Mouse (Mus musculus) left cerebral cortex, postnatal 36 days (tissue): ENCODE data around the gene Myo1b. TPM values are rescaled to one million over a fixed set of nuclear protein-coding genes. Genes with fewer than 3 reads are reported as not detected.

Source experiments
- DNase-seq, 2 experiments: peaks; one replicate each; pipeline ENCODE4 v3.0.0; 2021 to 2022; ENCODE audit warnings: low spot score in 2 of 2, mixed read lengths in 1 of 2
- intact Hi-C: fragments of 180-260 bp; cut with DNase I; formaldehyde crosslinking; loops from one replicate; pipeline ENCODE4 v1.15.1; 2025
- total RNA-seq, 2 experiments: library from RNA; stranded (reverse); gene quantifications; 2 replicates each; pipeline ENCODE4 v1.2.3; 2021

Myo1b gene
- total RNA-seq, 2 experiments from 2014 or later = 28.5 to 39.4 TPM

GRCm38 (mm10) chr1:51747494-51747893 is 168.4 kb downstream of the Myo1b start:
- DNase-seq = no peak
- intact Hi-C loops = no loop called here

- DNase-seq = no peak
- intact Hi-C loops = no loop called here
Observed at GRCm38 (mm10) chr1:51746711-51747240, 169.1 kb downstream of the Myo1b start.

DNA sequence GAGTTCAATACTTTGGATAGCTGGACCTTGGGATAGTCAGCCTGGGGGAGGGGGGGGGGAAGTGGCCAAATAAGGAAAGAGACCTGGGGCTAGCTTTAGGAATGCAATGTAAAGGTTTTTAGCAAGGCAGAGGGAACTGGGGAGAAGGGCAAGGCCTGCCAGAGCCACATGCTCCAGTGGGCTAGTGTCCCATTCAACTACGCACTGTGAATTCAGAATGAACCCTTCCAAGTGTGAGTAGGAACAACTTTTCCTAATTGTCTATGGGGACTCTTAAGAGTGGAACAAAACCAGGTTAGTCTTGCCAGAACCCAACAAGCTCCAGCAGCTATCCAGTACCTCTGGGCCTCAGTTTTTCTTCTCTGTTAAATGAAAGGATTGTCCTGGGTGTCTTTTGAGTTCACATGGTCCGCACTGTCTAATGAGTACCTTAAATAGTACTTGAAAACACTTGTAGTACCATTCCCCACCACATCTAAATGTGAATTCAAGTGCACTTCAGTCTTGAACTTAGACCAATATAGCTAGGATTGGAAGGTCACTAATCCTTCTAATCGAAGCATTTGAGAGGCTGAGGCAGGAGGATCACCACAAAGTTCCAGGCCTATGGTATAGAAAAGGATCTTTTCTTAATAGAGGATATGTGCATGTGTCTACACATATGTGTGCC is 172.0 kb downstream of the Myo1b start:
- intact Hi-C loops = no loop called here
- no peak for DNase-seq

- intact Hi-C loops = no loop called here
- DNase-seq = no peak
Observed at GRCm38 (mm10) chr1:51742586-51742985, 173.3 kb downstream of the Myo1b start.

- intact Hi-C loops = no loop called here
- DNase-seq = no peak
Observed at GRCm38 (mm10) chr1:51740626-51741231, 175.1 kb downstream of the Myo1b start.

- intact Hi-C loops = no loop called here
- no peak for DNase-seq
Observed at GRCm38 (mm10) chr1:51739252-51739852, 176.5 kb downstream of the Myo1b start.

GRCm38 (mm10) chr1:51736822-51737221 is 179.0 kb downstream of the Myo1b start:
- DNase-seq = no peak
- intact Hi-C loops = no loop called here

DNA sequence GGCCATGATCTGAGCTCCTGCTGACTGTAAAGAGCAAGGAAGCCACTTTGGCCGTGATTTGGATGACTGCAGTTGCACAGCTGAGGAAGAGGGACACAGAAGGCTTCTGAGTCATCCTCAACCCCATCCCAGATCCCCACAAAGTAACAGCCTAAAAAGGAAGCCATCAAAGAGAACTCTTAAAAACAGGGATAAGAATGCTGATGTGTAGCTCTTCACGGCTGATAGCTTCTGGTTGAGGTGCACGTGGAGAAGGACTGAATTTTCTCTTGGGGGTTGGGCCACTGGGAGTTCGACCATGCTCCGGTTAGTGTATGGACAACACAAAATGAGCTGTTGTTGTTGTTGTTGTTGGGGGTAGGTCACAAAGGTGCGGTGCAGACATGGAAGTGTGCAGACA is 181.2 kb downstream of the Myo1b start:
- intact Hi-C loops = no loop called here
- DNase-seq = no peak

GRCm38 (mm10) chr1:51729407-51729806 is 186.5 kb downstream of the Myo1b start:
- intact Hi-C loops = no loop called here
- DNase-seq = no peak

GRCm38 (mm10) chr1:51728816-51729215 is 187.1 kb downstream of the Myo1b start:
- intact Hi-C loops = no loop called here
- DNase-seq = no peak

DNA sequence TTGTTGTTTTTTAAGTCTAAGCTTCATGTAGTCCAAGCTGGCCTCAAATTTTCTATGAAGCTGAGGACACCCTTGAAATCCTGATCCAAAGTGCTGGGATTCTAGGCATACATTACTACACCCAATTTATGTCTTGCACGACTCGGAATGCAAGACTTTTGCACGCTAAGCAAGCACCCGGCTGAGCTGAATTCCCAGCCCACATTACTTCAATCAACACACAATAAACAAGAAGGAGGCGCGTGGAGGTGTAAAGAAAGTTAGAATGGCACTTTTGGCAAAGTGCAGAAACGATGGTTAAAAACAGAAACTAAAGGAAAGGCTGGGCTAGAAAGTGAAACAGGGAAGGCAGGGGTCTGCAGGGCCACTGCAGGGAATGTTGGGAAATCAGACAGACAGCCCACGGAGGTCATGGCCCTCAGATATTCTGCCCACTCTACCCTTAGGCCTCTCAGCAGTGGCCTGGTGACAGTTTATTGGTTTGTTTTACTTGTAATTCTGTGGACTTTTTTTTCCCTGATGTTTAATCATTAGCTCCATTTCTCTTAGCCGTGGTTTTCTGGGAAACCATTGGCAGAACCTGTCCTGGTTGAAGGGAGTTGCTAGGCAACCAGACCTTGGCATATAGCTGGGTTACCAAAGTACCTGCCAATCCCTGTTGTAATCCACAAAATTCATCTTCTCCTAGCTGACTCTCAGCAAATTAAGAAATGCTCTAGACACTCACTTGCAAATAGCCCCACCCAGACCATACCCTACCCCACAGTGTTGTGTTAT is 195.8 kb downstream of the Myo1b start:
- peak in 1 of 2 experiments; percentile 8 for DNase-seq
- intact Hi-C loops = no loop called here

DNA sequence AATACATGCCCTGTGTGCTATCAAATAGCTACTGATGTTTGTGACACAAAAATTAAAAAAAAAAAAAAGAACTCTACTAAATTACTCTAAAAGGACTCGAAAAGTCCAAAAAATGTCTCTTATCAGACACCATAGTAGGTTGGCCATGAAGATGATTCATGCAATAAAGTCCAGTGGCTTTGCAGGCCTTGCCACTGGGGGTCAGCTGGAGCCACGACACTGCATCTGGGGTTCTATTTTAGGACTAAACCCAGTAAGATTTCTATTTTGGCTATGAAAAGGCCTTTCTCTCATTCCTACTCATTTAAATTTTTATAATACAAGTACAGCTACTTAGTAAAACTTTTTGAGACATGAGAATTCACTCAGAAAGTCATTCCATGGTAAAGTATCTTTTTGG is 205.0 kb downstream of the Myo1b start:
- intact Hi-C loops = no loop called here
- DNase-seq = no peak

- intact Hi-C loops = no loop called here
- DNase-seq = no peak
Observed at GRCm38 (mm10) chr1:51706106-51706505, 209.8 kb downstream of the Myo1b start.

GRCm38 (mm10) chr1:51704610-51705009 is 211.3 kb downstream of the Myo1b start:
- DNase-seq = no peak

More at GRCm38 (mm10) chr1:51704610-51705009, 211.3 kb downstream of the Myo1b start:
- intact Hi-C loops = no loop called here

Other genes starting within 250 kb of the Myo1b start
- 1 to 10 TPM; 4.2 to 5.0 TPM for gene Stat4, start 71.1 kb upstream of the Myo1b start, total RNA-seq
- gene Stat1, start 203.4 kb upstream of the Myo1b start, total RNA-seq = 10 to 100 TPM; 19.1 to 19.8 TPM